Mouse (Mus musculus) limb, embryonic 10.5 days (tissue): ENCODE results near the gene Add3. TPM values are rescaled to one million over a fixed set of nuclear protein-coding genes. Genes with fewer than 3 reads are reported as not detected.
A peak's percentile ranks its signal among the peaks of the same experiment; 100 is the strongest.

Experiments
- DNase-seq: peaks from one replicate; pipeline ENCODE4 v3.0.0-alpha.2; 2017; ENCODE audit warnings: low spot score
- H3K27ac ChIP-seq: fragments of 300-500 bp; sonication (generic); 2 replicates; pipeline ENCODE4 v1.5.1; 2016; ENCODE audit warnings: mild to moderate bottlenecking
- H3K27me3 ChIP-seq: fragments of 300-500 bp; sonication (generic); 2 replicates; pipeline ENCODE4 v1.6.1; 2016; ENCODE audit warnings: low read depth, mild to moderate bottlenecking; ENCODE audit not compliant: poor library complexity, severe bottlenecking
- H3K36me3 ChIP-seq: fragments of 300-500 bp; sonication (generic); 2 replicates; pipeline ENCODE4 v1.6.1; 2016; ENCODE audit warnings: mild to moderate bottlenecking, moderate library complexity
- H3K4me1 ChIP-seq: fragments of 300-500 bp; sonication (generic); 2 replicates; pipeline ENCODE4 v1.6.1; 2016
- H3K4me3 ChIP-seq: fragments of 300-500 bp; sonication (generic); 2 replicates; pipeline ENCODE4 v1.5.1; 2016; ENCODE audit warnings: mild to moderate bottlenecking, moderate library complexity
- H3K9me3 ChIP-seq: fragments of 300-500 bp; sonication (generic); replicated peaks from 2 replicates; pipeline ENCODE4 v1.6.1; 2016; ENCODE audit warnings: mild to moderate bottlenecking
- WGBS: fragments of 180-500 bp; shearing (Covaris S2); methylation state at CpG from one replicate; pipeline ENCODE4 v1.1.7; 2016; 5-methylcytosine and 5-hydroxymethylcytosine counted together
- polyA plus RNA-seq: library from polyadenylated mRNA; unstranded; fragments of >200 nt; fragmentation: Nextera tagmentation; extraction: Ambion mirVana; gene quantifications from 2 replicates; pipeline ENCODE4 v1.2.1, GENCODE M21; 2016

The Add3 gene
- polyA plus RNA-seq, 1 experiment from 2014 or later = 63.7 TPM

GRCm38 (mm10) chr19:53263859-53264733 is 123.9 kb downstream of the Add3 start:
- no peak for DNase-seq
- Histone ChIP-seq H3K9me3 (no peaks in the 10 kb centered on the region), H3K36me3 (no peaks in the 10 kb centered on the region), H3K27me3 (no peaks in the 10 kb centered on the region), H3K4me1 (peaks cover 11% of the 10 kb centered on the region), H3K27ac (peak overlapping the region; percentile 56), H3K4me3 (no peak overlapping the region)
- 38% methylated on average over 23 of the region's 23 CpGs for WGBS

GRCm38 (mm10) chr19:53264821-53265727 is 124.8 kb downstream of the Add3 start:
- H3K4me1 ChIP-seq = peaks cover 11% of the 10 kb centered on the region
- H3K4me3 ChIP-seq = no peak overlapping the region
- DNase-seq = no peak
- WGBS = 71% methylated on average over 12 of the region's 12 CpGs
- no peak overlapping the region for H3K27ac ChIP-seq
- H3K36me3 ChIP-seq = no peaks in the 10 kb centered on the region
- no peaks in the 10 kb centered on the region for H3K9me3 ChIP-seq
- H3K27me3 ChIP-seq = no peaks in the 10 kb centered on the region

GRCm38 (mm10) chr19:53267305-53267704 is 127.1 kb downstream of the Add3 start:
- Histone ChIP-seq H3K9me3 (no peaks in the 10 kb centered on the region), H3K27me3 (no peaks in the 10 kb centered on the region), H3K36me3 (no peaks in the 10 kb centered on the region), H3K4me1 (peaks cover 11% of the 10 kb centered on the region), H3K4me3 (no peak overlapping the region), H3K27ac (no peak overlapping the region)
- no peak for DNase-seq
- 90% methylated on average over 9 of the region's 9 CpGs for WGBS

GRCm38 (mm10) chr19:53273055-53273722 is 132.9 kb downstream of the Add3 start:
- no peaks in the 10 kb centered on the region for H3K27me3 ChIP-seq
- no peaks in the 10 kb centered on the region for H3K9me3 ChIP-seq
- DNase-seq = no peak
- 91% methylated on average over 17 of the region's 17 CpGs for WGBS
- peaks cover 17% of the 10 kb centered on the region for H3K4me1 ChIP-seq
- no peak overlapping the region for H3K4me3 ChIP-seq
- H3K27ac ChIP-seq = no peak overlapping the region
- H3K36me3 ChIP-seq = no peaks in the 10 kb centered on the region

DNA sequence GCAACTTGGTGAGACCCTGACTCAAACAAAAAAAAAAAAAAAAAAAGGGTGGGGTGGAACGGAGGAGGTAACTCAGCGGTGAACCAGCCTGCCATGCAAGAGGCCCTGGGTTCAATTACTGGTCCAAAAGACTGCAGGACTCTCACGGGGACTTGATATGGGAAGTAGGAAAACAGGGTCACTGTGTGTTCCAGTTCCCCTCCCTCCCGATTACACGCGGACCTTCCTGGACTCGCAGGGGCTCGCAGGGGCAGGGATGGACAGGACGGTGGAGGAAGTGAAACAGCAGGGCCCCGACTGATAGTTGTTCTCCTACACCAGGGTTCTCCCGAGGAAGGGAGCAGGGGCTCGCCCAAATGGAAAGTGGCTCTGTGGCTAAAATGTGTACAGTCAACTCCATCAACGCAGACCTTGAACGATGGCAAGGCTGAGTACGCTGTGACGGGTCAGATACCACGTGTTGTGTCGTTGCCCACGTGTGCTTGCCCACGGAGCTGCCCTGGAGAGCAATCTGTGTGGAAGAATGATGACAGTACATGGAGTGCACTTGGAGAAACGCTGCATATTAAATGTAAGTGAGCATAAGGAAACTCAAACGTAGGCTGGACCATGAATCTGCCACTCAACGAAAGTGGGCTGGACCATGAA is 133.7 kb downstream of the Add3 start:
- 88% methylated on average over 23 of the region's 23 CpGs for WGBS
- Histone ChIP-seq H3K27me3 (no peaks in the 10 kb centered on the region), H3K9me3 (no peaks in the 10 kb centered on the region), H3K36me3 (no peaks in the 10 kb centered on the region), H3K4me1 (peaks cover 17% of the 10 kb centered on the region), H3K4me3 (no peak overlapping the region), H3K27ac (no peak overlapping the region)
- no peak for DNase-seq

DNA sequence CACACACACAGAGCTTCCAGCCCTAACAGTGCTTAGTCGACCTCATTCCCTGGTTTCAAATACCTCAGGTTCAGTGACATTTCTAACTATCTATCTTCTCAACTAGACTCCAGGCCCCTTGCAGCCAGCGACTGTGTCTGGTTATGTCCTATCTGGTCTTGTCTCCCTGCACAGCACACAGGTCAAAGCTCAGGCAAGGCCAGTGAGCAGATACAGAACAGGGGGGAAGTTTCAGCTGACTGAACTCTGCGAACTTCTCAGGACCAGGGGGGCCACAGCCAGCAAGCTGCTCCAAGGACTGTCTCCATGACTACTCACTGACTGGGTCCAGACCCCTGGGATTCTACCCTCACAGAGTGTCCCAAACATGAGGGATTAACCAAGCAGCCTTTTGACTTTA is 135.0 kb downstream of the Add3 start:
- 41% methylated on average over 3 of the region's 3 CpGs for WGBS
- Histone ChIP-seq H3K36me3 (no peaks in the 10 kb centered on the region), H3K27me3 (no peaks in the 10 kb centered on the region), H3K4me1 (peaks cover 17% of the 10 kb centered on the region), H3K9me3 (no peaks in the 10 kb centered on the region), H3K27ac (no peak overlapping the region), H3K4me3 (no peak overlapping the region)
- DNase-seq = no peak

GRCm38 (mm10) chr19:53276902-53277707 is 136.9 kb downstream of the Add3 start:
- H3K27ac ChIP-seq = 0 out of 2 replicates have a peak overlapping the region, but pooled peaks have one; percentile 27
- H3K36me3 ChIP-seq = no peaks in the 10 kb centered on the region
- no peak overlapping the region for H3K4me3 ChIP-seq
- DNase-seq = no peak
- H3K27me3 ChIP-seq = no peaks in the 10 kb centered on the region
- 60% methylated on average over 19 of the region's 19 CpGs for WGBS
- peaks cover 17% of the 10 kb centered on the region for H3K4me1 ChIP-seq
- H3K9me3 ChIP-seq = no peaks in the 10 kb centered on the region

GRCm38 (mm10) chr19:53278491-53279415 is 138.5 kb downstream of the Add3 start:
- Histone ChIP-seq H3K27ac (peak overlapping the region; percentile 27; the same call in 1 of the 2 replicates), H3K4me1 (peaks cover 17% of the 10 kb centered on the region), H3K36me3 (no peaks in the 10 kb centered on the region), H3K4me3 (no peak overlapping the region), H3K27me3 (no peaks in the 10 kb centered on the region), H3K9me3 (no peaks in the 10 kb centered on the region)
- WGBS = 83% methylated on average over 19 of the region's 19 CpGs
- DNase-seq = no peak

GRCm38 (mm10) chr19:53280254-53280653 is 140.0 kb downstream of the Add3 start:
- Histone ChIP-seq H3K27ac (no peak overlapping the region), H3K4me1 (peaks cover 19% of the 10 kb centered on the region), H3K27me3 (no peaks in the 10 kb centered on the region), H3K36me3 (no peaks in the 10 kb centered on the region), H3K9me3 (no peaks in the 10 kb centered on the region), H3K4me3 (no peak overlapping the region)
- 84% methylated on average over 8 of the region's 8 CpGs for WGBS
- DNase-seq = no peak

- Histone ChIP-seq H3K9me3 (no peaks in the 10 kb centered on the region), H3K4me3 (no peak overlapping the region), H3K36me3 (no peaks in the 10 kb centered on the region), H3K27ac (no peak overlapping the region), H3K27me3 (no peaks in the 10 kb centered on the region), H3K4me1 (peaks cover 5% of the 10 kb centered on the region; the same call in 1 of the 2 replicates)
- no peak for DNase-seq
- 88% methylated on average over 10 of the region's 10 CpGs for WGBS
Measured at GRCm38 (mm10) chr19:53282571-53282970, 142.3 kb downstream of the Add3 start.

DNA sequence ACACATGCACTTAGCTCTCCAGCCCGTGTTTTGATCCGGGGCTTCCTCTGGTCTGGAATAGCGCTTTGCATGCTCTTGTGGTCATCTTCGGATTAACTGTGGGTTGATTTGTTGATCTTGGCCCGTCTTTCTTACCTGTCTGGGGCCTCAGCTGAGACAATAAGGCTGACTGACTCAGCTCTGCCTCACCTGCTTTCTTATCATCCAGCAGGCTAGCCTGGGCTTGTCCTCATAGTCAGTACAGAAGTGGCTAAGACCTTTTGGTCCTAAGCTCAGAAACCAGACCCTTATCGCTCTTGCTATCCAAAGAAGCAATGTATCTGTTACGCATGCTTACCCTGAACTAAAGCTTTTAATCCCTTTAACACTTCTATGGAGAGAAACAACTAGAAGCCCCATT is 143.5 kb downstream of the Add3 start:
- Histone ChIP-seq H3K4me3 (no peak overlapping the region), H3K27ac (no peak overlapping the region), H3K4me1 (0 out of 2 replicates have a peak, but pooled peaks cover 4% of the 10 kb centered on the region), H3K36me3 (no peaks in the 10 kb centered on the region), H3K9me3 (no peaks in the 10 kb centered on the region), H3K27me3 (no peaks in the 10 kb centered on the region)
- 91% methylated on average over 7 of the region's 7 CpGs for WGBS
- DNase-seq = no peak
